Mouse (Mus musculus) cerebellum, postnatal 10 days (tissue): Measurements from ENCODE around the gene Ippk.

ENCODE experiments used
- DNase-seq, 2 experiments: peaks; one replicate each; pipeline ENCODE4 v3.0.0; 2021; ENCODE audit warnings: mixed read lengths in 2 of 2

Gene Ippk

DNA sequence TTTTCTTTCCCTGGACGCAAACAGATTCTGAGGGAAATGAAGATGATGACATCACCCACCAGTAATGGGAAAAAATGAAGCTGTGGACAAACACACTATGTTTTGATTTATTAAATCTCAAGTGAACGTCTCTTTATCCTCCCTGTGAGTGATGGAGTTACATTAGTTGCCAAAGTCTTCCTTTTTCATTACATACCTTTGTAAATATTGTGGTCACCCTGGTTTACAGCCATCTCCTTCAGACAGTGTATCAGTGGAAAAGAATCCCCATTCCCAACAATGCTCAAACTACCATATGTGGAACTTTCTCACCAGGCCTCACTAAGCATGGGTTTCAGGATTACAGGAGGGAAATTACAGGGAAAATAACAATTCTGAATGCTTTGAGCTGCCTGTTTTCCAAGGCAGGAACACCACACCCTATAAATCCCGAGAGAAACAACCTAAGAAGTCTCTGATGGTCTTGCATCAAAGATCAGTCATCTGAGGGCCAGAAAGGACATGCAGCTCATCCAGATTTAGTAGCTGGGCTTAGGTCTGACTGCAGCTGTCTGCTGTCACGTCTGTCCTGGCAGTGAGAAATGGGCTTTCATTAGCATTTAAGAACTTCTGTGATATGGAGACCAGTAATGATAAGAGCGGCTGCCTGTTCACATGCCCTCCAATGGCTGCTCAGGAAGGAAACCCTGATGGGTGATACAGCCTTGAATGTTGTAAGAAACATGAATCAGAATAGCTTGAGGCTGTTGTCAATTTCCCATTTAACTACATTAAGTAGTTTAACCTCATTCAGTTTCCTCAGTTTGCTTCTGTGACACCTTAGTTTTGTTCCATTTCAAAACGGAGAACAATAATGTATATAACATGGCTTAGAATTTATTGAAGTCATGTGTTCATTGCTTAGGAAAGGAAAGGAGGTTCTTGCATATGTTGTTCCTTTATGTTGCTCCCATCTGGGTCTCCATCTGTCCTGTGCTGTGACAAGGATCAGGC is 71.6 kb downstream of the Ippk start, which contains the start of gene Tes3-ps:
TSS of gene Tes3-ps (plus strand) at position 943 of the 993 bp plus-strand sequence.
- no peak for DNase-seq

DNA sequence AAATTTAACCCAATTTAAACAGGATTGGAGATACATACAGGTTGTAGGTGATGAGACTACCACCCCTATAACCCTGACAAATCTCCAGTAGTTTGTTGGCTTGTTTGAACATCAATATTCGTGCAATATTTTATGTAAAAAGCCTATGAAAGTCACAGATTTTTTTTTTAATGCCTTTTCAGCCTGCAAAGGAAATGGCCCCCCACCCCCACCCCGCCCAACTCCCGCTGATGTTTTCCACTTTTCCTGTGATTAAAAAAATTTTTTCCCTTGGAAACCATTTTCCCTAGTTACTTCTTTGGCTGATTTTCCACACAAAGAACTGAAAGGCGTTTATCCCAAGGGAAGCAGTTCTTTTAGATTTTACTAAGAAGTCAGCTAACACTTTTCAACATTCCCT is 83.5 kb downstream of the Ippk start, which contains the start of gene Ecm2:
TSS of gene Ecm2 (plus strand) at position 301 of the 400 bp plus-strand sequence.
- DNase-seq, result no peak

DNA sequence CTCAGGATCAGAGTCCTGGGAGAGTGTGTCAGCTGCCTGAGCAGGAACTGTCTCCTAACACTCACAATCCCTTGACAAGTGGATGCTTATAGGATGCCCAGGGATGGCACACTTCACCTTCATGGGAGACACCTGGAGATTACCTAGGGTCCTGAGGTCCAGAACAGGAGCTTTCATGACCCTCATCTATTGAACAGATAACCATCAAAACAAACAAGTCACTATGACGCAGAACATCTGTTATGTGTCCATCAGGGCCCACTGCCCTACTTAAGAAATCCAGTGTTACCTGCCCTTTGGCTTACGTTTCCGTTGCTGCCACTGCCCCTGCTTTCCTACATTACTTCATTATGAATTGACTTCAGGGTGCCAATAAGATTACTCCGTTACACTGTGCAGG is 84.7 kb downstream of the Ippk start:
- no peak for DNase-seq

DNA sequence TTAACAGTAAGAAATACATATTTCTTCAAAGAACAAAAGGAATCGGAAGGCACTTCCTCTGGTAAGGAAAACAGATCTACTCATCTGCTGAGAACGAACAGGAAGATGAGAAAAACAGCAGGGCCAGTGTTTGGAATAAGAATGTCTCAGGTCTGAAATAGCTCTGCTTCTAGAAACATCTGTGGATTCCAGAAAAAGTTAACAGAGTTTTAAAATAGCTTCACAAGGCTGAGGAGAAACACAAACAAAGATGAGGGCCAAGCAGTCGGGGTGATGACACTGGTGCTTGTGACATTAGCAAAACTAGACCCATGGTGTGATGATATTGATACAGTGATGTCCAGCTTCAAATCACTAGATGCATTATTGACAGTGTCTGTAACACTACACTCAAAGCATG is 86.1 kb downstream of the Ippk start:
- DNase-seq, result no peak
